23 mouse cellular contexts compared by ENCODE assay signal in genomic region chr2:50822738-50823137, GRCm38 (mm10).
DNase-seq lines count a peak whose midpoint lies in the region; ATAC-seq and TF ChIP-seq lines count a peak whose summit lies in the region.
"Had no signal": no experiment of that assay in that cellular context is flagged by ENCODE, and none has a peak within 500 bp of the region (broad histone marks: within the 10 kb centered on the region; RNA-seq: fewer than 3 reads in every experiment).

No protein-coding gene starts in this region.

- no peak for ATAC-seq in embryonic facial prominence, embryonic 14.5 days (ENCODE audit: low read depth)
- no peak for ATAC-seq in lung, embryonic 15.5 days (ENCODE audit: borderline replicate concordance, extremely low read depth, low FRiP score, low TSS enrichment)
- ATAC-seq in midbrain, embryonic 11.5 days (ENCODE audit: low FRiP score) = no peak
- ATAC-seq in midbrain, postnatal 0 days (ENCODE audit: low FRiP score) = no peak
- ATAC-seq: CD4-positive, CD25-positive, alpha-beta regulatory T cell, adult 4 months; forebrain, embryonic 13.5 days; forebrain, embryonic 15.5 days; forebrain, postnatal 0 days had no signal

- no peak overlapping the region for H3K4me2 ChIP-seq in embryonic facial prominence, embryonic 14.5 days (ENCODE audit: low read depth, low read length)
- no peak overlapping the region for H3K4me2 ChIP-seq in lung, embryonic 15.5 days
- H3K4me2 ChIP-seq in midbrain, embryonic 11.5 days = no peak overlapping the region
- H3K4me2 ChIP-seq in midbrain, postnatal 0 days (ENCODE audit: low read depth, low read length, poor library complexity, severe bottlenecking) = no peak overlapping the region
- H3K4me2 ChIP-seq: embryonic facial prominence, embryonic 13.5 days; forebrain, embryonic 13.5 days; forebrain, embryonic 15.5 days had no signal

- peak; percentile 40 for DNase-seq in embryonic facial prominence, embryonic 14.5 days (ENCODE audit: low spot score)
- DNase-seq in embryonic facial prominence, embryonic 10.5 days (ENCODE audit: low spot score) = no peak
- no peak for DNase-seq in lung, postnatal 36 days
- peak; percentile 64 for DNase-seq in midbrain, embryonic 11.5 days (ENCODE audit: low spot score, missing footprints)
- DNase-seq in midbrain, postnatal 0 days (ENCODE audit: low spot score) = no peak
- no peak for DNase-seq in urinary bladder, postnatal 14 days (ENCODE audit: low spot score)
- DNase-seq: adrenal gland, adult 2 months; adrenal gland, postnatal 10 days; adrenal gland, postnatal 25 days; B cell, adult 2 months; cerebellum, adult 11-12 months; cerebellum, adult 2 months; cerebellum, adult 9-10 months; cerebellum, postnatal 10 days; cerebellum, postnatal 25 days; forebrain, postnatal 0 days had no signal

- H3K27me3 ChIP-seq in embryonic facial prominence, embryonic 14.5 days (replicated peaks; ENCODE audit: control insufficient read depth, insufficient read depth, low read length) = no peaks in the 10 kb centered on the region
- no peaks in the 10 kb centered on the region for H3K27me3 ChIP-seq in embryonic facial prominence, embryonic 10.5 days (replicated peaks; ENCODE audit: low read depth, poor library complexity, severe bottlenecking)
- H3K27me3 ChIP-seq in lung, embryonic 15.5 days = no peaks in the 10 kb centered on the region
- H3K27me3 ChIP-seq in midbrain, embryonic 11.5 days (ENCODE audit: control insufficient read depth, insufficient read depth, low read length) = no peaks in the 10 kb centered on the region
- no peaks in the 10 kb centered on the region for H3K27me3 ChIP-seq in midbrain, postnatal 0 days (ENCODE audit: insufficient read depth, low read length)
- H3K27me3 ChIP-seq: CH12.LX; embryonic facial prominence, embryonic 13.5 days; forebrain, embryonic 13.5 days; forebrain, embryonic 15.5 days had no signal

- no peak overlapping the region for H3K4me3 ChIP-seq in embryonic facial prominence, embryonic 14.5 days (ENCODE audit: low read depth, low read length)
- H3K4me3 ChIP-seq in embryonic facial prominence, embryonic 10.5 days = no peak overlapping the region
- no peak overlapping the region for H3K4me3 ChIP-seq in lung, embryonic 15.5 days
- H3K4me3 ChIP-seq in midbrain, embryonic 11.5 days (ENCODE audit: low read depth, low read length) = no peak overlapping the region
- no peak overlapping the region for H3K4me3 ChIP-seq in midbrain, postnatal 0 days (ENCODE audit: low read depth, low read length)
- H3K4me3 ChIP-seq: embryonic facial prominence, embryonic 13.5 days; forebrain, embryonic 13.5 days; forebrain, embryonic 15.5 days had no signal

- peaks cover 26% of the 10 kb centered on the region for H3K4me1 ChIP-seq in embryonic facial prominence, embryonic 14.5 days (ENCODE audit: control insufficient read depth, insufficient read depth, low read length)
- peaks cover 30% of the 10 kb centered on the region for H3K4me1 ChIP-seq in embryonic facial prominence, embryonic 10.5 days
- 0 out of 2 replicates have a peak, but pooled peaks cover 16% of the 10 kb centered on the region for H3K4me1 ChIP-seq in lung, embryonic 15.5 days
- H3K4me1 ChIP-seq in midbrain, embryonic 11.5 days (ENCODE audit: control insufficient read depth, insufficient read depth, low read length) = no peaks in the 10 kb centered on the region
- H3K4me1 ChIP-seq in midbrain, postnatal 0 days (ENCODE audit: insufficient read depth, low read length) = no peaks in the 10 kb centered on the region
- H3K4me1 ChIP-seq: forebrain, embryonic 13.5 days; forebrain, embryonic 15.5 days had no signal

- H3K36me3 ChIP-seq in embryonic facial prominence, embryonic 14.5 days (ENCODE audit: control insufficient read depth, insufficient read depth, low read length) = no peaks in the 10 kb centered on the region
- no peaks in the 10 kb centered on the region for H3K36me3 ChIP-seq in embryonic facial prominence, embryonic 10.5 days (replicated peaks)
- H3K36me3 ChIP-seq in lung, embryonic 15.5 days = no peaks in the 10 kb centered on the region
- no peaks in the 10 kb centered on the region for H3K36me3 ChIP-seq in midbrain, embryonic 11.5 days (ENCODE audit: control insufficient read depth, insufficient read depth, low read length)
- H3K36me3 ChIP-seq in midbrain, postnatal 0 days (ENCODE audit: insufficient read depth, low read length) = no peaks in the 10 kb centered on the region
- H3K36me3 ChIP-seq: embryonic facial prominence, embryonic 13.5 days; forebrain, embryonic 15.5 days; G1E had no signal

- H3K9me3 ChIP-seq in embryonic facial prominence, embryonic 14.5 days (ENCODE audit: control insufficient read depth, low read length) = no peaks in the 10 kb centered on the region
- no peaks in the 10 kb centered on the region for H3K9me3 ChIP-seq in embryonic facial prominence, embryonic 10.5 days
- H3K9me3 ChIP-seq in lung, embryonic 15.5 days = no peaks in the 10 kb centered on the region
- no peaks in the 10 kb centered on the region for H3K9me3 ChIP-seq in midbrain, embryonic 11.5 days (ENCODE audit: control insufficient read depth, low read length)
- no peaks in the 10 kb centered on the region for H3K9me3 ChIP-seq in midbrain, postnatal 0 days (ENCODE audit: low read length)
- H3K9me3 ChIP-seq: embryonic facial prominence, embryonic 13.5 days; forebrain, embryonic 13.5 days; forebrain, embryonic 15.5 days had no signal

- H3K9ac ChIP-seq in embryonic facial prominence, embryonic 14.5 days (ENCODE audit: low read depth, low read length) = no peak overlapping the region
- no peak overlapping the region for H3K9ac ChIP-seq in lung, embryonic 15.5 days
- H3K9ac ChIP-seq in midbrain, embryonic 11.5 days (ENCODE audit: low read length) = no peak overlapping the region
- no peak overlapping the region for H3K9ac ChIP-seq in midbrain, postnatal 0 days (replicated peaks; ENCODE audit: low read length, poor library complexity, severe bottlenecking)
- H3K9ac ChIP-seq: embryonic facial prominence, embryonic 13.5 days; forebrain, embryonic 13.5 days; forebrain, embryonic 15.5 days; forebrain, postnatal 0 days had no signal

- no peak overlapping the region for H3K27ac ChIP-seq in embryonic facial prominence, embryonic 14.5 days (replicated peaks; ENCODE audit: low read depth, low read length)
- no peak overlapping the region for H3K27ac ChIP-seq in embryonic facial prominence, embryonic 10.5 days (replicated peaks)
- peak overlapping the region; percentile 19; the same call in 1 of the 2 replicates for H3K27ac ChIP-seq in lung, embryonic 15.5 days
- no peak overlapping the region for H3K27ac ChIP-seq in midbrain, embryonic 11.5 days (ENCODE audit: low read depth, low read length)
- H3K27ac ChIP-seq in midbrain, postnatal 0 days (ENCODE audit: low read depth, low read length) = no peak overlapping the region
- H3K27ac ChIP-seq: embryonic facial prominence, embryonic 13.5 days; forebrain, embryonic 13.5 days; forebrain, embryonic 15.5 days had no signal

- no peak for TF ChIP-seq CTCF in midbrain, postnatal 0 days (IDR thresholded peaks at IDR 0.05)

Comparison
In these comparisons a context has a peak if more than half of its experiments do, and no peak if none do; other contexts are left out.
1. DNase-seq: peak in embryonic facial prominence, embryonic 14.5 days (single experiment) and midbrain, embryonic 11.5 days (single experiment); none in embryonic facial prominence, embryonic 10.5 days (single experiment), lung, postnatal 36 days (single experiment), midbrain, postnatal 0 days (single experiment) and urinary bladder, postnatal 14 days (single experiment).